Mouse (Mus musculus) heart, embryonic 10.5 days (tissue): ENCODE data around the gene Atp4b. TPM values are rescaled to one million over a fixed set of nuclear protein-coding genes. Genes with fewer than 3 reads are reported as not detected.
A peak's percentile ranks its signal among the peaks of the same experiment; 100 is the strongest.

ENCODE experiments used
- DNase-seq: peaks from one replicate; pipeline ENCODE4 v3.0.0-alpha.2; 2017; ENCODE audit warnings: low spot score
- H3K27ac ChIP-seq: fragments of 300-500 bp; sonication (generic); 2 replicates; pipeline ENCODE4 v1.5.1; 2016; ENCODE audit warnings: mild to moderate bottlenecking
- H3K27me3 ChIP-seq: fragments of 300-500 bp; sonication (generic); 2 replicates; pipeline ENCODE4 v1.6.1; 2016; ENCODE audit warnings: mild to moderate bottlenecking; ENCODE audit not compliant: poor library complexity, insufficient read depth, severe bottlenecking
- H3K36me3 ChIP-seq: fragments of 300-500 bp; sonication (generic); 2 replicates; pipeline ENCODE4 v1.6.1; 2016; ENCODE audit warnings: mild to moderate bottlenecking, moderate library complexity
- H3K4me1 ChIP-seq: fragments of 300-500 bp; sonication (generic); 2 replicates; pipeline ENCODE4 v1.6.1; 2016; ENCODE audit warnings: mild to moderate bottlenecking
- H3K4me3 ChIP-seq: fragments of 300-500 bp; sonication (generic); 2 replicates; pipeline ENCODE4 v1.5.1; 2016; ENCODE audit warnings: mild to moderate bottlenecking, moderate library complexity
- H3K9me3 ChIP-seq: fragments of 300-500 bp; sonication (generic); 2 replicates; pipeline ENCODE4 v1.6.1; 2016; ENCODE audit warnings: mild to moderate bottlenecking, moderate library complexity
- WGBS: fragments of 180-500 bp; shearing (Covaris S2); methylation state at CpG from one replicate; pipeline ENCODE4 v1.1.7; 2016; 5-methylcytosine and 5-hydroxymethylcytosine counted together
- polyA plus RNA-seq: library from polyadenylated mRNA; unstranded; fragments of >200 nt; fragmentation: Nextera tagmentation; extraction: Ambion mirVana; gene quantifications from 2 replicates; pipeline ENCODE4 v1.2.1, GENCODE M21; 2016

Gene Atp4b
- polyA plus RNA-seq, 1 experiment from 2014 or later: not detected

DNA sequence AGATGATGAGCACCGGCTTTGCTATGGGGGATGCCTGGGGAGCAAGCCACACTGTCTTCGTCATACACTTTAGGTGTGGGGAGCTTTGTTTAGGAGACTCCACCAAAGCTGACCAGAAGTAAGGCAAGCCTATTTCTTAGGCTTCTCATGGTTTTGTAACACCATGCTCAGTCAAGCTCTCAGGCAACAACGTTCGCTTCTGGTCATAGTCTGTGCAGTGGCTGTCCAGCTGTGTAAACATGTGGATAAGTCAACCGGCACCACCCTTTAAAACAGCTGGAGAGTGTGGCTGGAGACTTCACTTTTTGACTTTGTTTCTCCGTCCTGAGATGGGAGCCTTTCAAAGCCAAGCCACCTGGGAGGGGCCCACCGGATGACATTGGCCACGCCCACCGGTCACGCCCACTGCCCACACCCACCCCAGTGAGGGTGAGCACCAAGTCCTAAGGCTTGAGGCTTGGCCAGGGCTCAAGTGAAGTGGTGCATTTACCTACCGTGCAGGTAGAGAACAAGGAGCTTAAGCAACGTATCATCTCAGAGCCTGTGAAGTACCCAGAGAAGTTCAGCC lies 17.3 kb upstream of the Atp4b start:
- no peaks in the 10 kb centered on the region for H3K36me3 ChIP-seq
- no peaks in the 10 kb centered on the region for H3K4me1 ChIP-seq
- 52% methylated on average over 12 of the region's 12 CpGs for WGBS
- H3K4me3 ChIP-seq: no peak overlapping the region
- H3K9me3 ChIP-seq: no peaks in the 10 kb centered on the region
- peaks cover 4% of the 10 kb centered on the region; the same call in 1 of the 2 replicates for H3K27me3 ChIP-seq
- DNase-seq: no peak
- no peak overlapping the region for H3K27ac ChIP-seq

- Histone ChIP-seq H3K27me3 (peaks cover 4% of the 10 kb centered on the region; the same call in 1 of the 2 replicates), H3K36me3 (no peaks in the 10 kb centered on the region), H3K27ac (no peak overlapping the region), H3K4me1 (no peaks in the 10 kb centered on the region), H3K4me3 (no peak overlapping the region), H3K9me3 (no peaks in the 10 kb centered on the region)
- peak; percentile 83 for DNase-seq
- 63% methylated on average over 13 of the region's 13 CpGs for WGBS
Measured at GRCm38 (mm10) chr8:13412891-13413558, 16.4 kb upstream of the Atp4b start.

DNA sequence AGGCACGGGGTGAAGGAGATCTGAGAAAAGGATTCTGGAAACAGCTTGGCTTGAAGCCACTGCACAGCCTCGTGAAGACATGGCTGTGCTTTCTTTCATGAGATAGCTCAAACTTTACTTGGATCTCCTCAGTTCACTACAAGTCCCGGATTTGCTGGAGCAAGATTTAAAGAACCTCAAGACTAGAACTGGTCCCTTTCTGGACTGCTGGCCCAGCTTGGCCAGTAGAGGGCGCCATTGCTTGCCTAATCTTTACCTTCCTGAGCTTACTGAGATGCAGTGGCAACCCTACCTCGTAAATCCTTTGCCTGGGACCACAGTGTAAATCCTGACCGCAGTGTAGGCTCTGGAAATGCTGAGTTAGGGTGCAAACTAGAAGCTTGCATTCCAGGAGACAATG lies 15.0 kb upstream of the Atp4b start:
- WGBS: 31% methylated on average over 6 of the region's 6 CpGs
- no peak overlapping the region for H3K27ac ChIP-seq
- H3K36me3 ChIP-seq: no peaks in the 10 kb centered on the region
- no peaks in the 10 kb centered on the region for H3K4me1 ChIP-seq
- peak; percentile 82 for DNase-seq
- peaks cover 4% of the 10 kb centered on the region; the same call in 1 of the 2 replicates for H3K27me3 ChIP-seq
- H3K9me3 ChIP-seq: no peaks in the 10 kb centered on the region
- no peak overlapping the region for H3K4me3 ChIP-seq

- no peaks in the 10 kb centered on the region for H3K9me3 ChIP-seq
- 0 out of 2 replicates have a peak, but pooled peaks cover 2% of the 10 kb centered on the region for H3K36me3 ChIP-seq
- DNase-seq: no peak
- no peak overlapping the region for H3K4me3 ChIP-seq
- H3K4me1 ChIP-seq: no peaks in the 10 kb centered on the region
- WGBS: 87% methylated on average over 5 of the region's 5 CpGs
- H3K27ac ChIP-seq: no peak overlapping the region
- H3K27me3 ChIP-seq: no peaks in the 10 kb centered on the region
Measured at GRCm38 (mm10) chr8:13406011-13406410, 9.4 kb upstream of the Atp4b start.

GRCm38 (mm10) chr8:13404666-13405131 lies 8.1 kb upstream of the Atp4b start, which contains the start of gene Grk1:
Gene Grk1 (plus strand): TSS chr8:13405081.
- 83% methylated on average over 5 of the region's 5 CpGs for WGBS
- Histone ChIP-seq H3K27me3 (no peaks in the 10 kb centered on the region), H3K4me1 (no peaks in the 10 kb centered on the region), H3K27ac (no peak within 1 kb of the TSS), H3K4me3 (no peak within 1 kb of the TSS), H3K36me3 (0 out of 2 replicates have a peak, but pooled peaks cover 2% of the 10 kb centered on the region), H3K9me3 (no peaks in the 10 kb centered on the region)
- DNase-seq: no peak

DNA sequence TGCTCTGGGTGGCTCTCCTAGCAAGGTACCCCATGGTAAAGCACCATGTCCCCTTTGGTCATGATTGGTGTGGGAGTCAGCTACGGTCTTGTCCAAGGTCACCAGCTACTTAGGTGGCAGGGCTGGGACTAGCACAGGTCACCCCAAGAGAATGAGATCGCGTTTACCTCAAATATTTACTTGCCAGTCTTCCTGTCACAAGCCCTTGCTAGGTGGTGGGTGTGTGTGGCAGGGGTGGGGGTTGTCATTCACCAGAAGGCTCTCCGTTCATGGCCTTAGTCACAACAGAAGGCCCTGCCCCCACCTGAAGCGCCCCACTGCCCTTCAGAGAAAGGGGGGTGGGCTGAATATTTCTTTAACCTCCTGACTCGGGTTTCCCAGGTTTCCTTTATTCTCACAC lies 6.9 kb upstream of the Atp4b start:
- Histone ChIP-seq H3K27ac (no peak overlapping the region), H3K4me1 (no peaks in the 10 kb centered on the region), H3K36me3 (0 out of 2 replicates have a peak, but pooled peaks cover 2% of the 10 kb centered on the region), H3K4me3 (no peak overlapping the region), H3K9me3 (no peaks in the 10 kb centered on the region), H3K27me3 (no peaks in the 10 kb centered on the region)
- WGBS: 69% methylated on average over 6 of the region's 6 CpGs
- DNase-seq: no peak

DNA sequence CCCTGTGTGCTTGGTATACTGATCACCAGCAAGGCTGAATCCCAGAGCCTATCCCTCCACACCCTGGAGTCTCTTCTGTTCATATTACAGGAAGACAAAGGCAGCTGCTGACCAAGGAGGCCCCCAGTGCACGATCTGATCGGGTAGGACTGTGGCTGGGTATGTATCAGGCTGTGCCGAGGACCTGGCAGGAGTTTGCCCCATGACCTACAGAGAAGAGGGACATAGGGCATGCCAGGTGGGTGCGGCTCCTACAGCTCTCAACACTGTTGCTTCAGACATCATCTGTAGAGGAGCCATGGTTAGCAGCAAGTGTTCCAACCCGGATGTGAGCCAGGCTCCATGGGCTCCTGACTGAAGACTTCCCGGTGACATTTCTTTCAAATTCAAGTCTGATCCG lies 2.8 kb downstream of the Atp4b start:
- H3K4me1 ChIP-seq: no peaks in the 10 kb centered on the region
- H3K27ac ChIP-seq: no peak overlapping the region
- DNase-seq: no peak
- H3K9me3 ChIP-seq: no peaks in the 10 kb centered on the region
- no peaks in the 10 kb centered on the region for H3K27me3 ChIP-seq
- H3K36me3 ChIP-seq: no peaks in the 10 kb centered on the region
- H3K4me3 ChIP-seq: no peak overlapping the region
- WGBS: 84% methylated on average over 7 of the region's 7 CpGs

- Histone ChIP-seq H3K36me3 (no peaks in the 10 kb centered on the region), H3K4me1 (no peaks in the 10 kb centered on the region), H3K27ac (no peak overlapping the region), H3K9me3 (no peaks in the 10 kb centered on the region), H3K27me3 (no peaks in the 10 kb centered on the region), H3K4me3 (no peak overlapping the region)
- no peak for DNase-seq
- 80% methylated on average over 2 of the region's 2 CpGs for WGBS
Measured at GRCm38 (mm10) chr8:13388744-13389143, 7.9 kb downstream of the Atp4b start.

- Histone ChIP-seq H3K27ac (no peak overlapping the region), H3K27me3 (no peaks in the 10 kb centered on the region), H3K4me1 (no peaks in the 10 kb centered on the region), H3K4me3 (no peak overlapping the region), H3K9me3 (no peaks in the 10 kb centered on the region), H3K36me3 (no peaks in the 10 kb centered on the region)
- 80% methylated on average over 8 of the region's 8 CpGs for WGBS
- DNase-seq: no peak
Measured at GRCm38 (mm10) chr8:13387728-13388127, 8.9 kb downstream of the Atp4b start.

- Histone ChIP-seq H3K27me3 (no peaks in the 10 kb centered on the region), H3K27ac (no peak overlapping the region), H3K4me3 (no peak overlapping the region), H3K36me3 (no peaks in the 10 kb centered on the region), H3K4me1 (no peaks in the 10 kb centered on the region), H3K9me3 (no peaks in the 10 kb centered on the region)
- 77% methylated on average over 13 of the region's 13 CpGs for WGBS
- no peak for DNase-seq
Measured at GRCm38 (mm10) chr8:13386366-13386765, 10.3 kb downstream of the Atp4b start.

- no peak for DNase-seq
- Histone ChIP-seq H3K27me3 (no peaks in the 10 kb centered on the region), H3K36me3 (peaks cover 21% of the 10 kb centered on the region), H3K9me3 (no peaks in the 10 kb centered on the region), H3K4me1 (no peaks in the 10 kb centered on the region), H3K27ac (no peak overlapping the region), H3K4me3 (no peak overlapping the region)
- 95% methylated on average over 4 of the region's 4 CpGs for WGBS
Measured at GRCm38 (mm10) chr8:13382999-13383398, 13.6 kb downstream of the Atp4b start.

DNA sequence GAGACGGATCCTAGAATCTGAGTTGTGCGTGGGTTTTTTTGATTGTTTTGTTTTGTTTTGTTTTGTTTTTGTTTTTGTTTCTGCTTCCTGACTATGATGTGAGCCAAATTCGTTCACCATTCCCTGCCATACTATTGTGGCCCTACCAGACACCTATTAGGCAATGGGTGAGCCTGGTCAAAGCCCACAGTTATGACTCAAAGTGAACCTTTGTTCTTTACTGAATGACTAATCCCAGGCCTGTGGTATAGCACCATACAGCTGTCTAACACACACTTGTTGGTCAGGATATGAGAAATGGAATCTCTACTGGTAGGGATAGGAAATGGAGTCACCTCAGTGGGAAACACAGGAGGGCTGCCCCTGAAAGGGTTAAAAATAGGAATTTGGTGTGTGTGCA lies 14.1 kb downstream of the Atp4b start:
- H3K9me3 ChIP-seq: no peaks in the 10 kb centered on the region
- H3K4me3 ChIP-seq: no peak overlapping the region
- peaks cover 23% of the 10 kb centered on the region for H3K36me3 ChIP-seq
- WGBS: 87% methylated on average over 3 of the region's 3 CpGs
- no peak overlapping the region for H3K27ac ChIP-seq
- no peaks in the 10 kb centered on the region for H3K4me1 ChIP-seq
- H3K27me3 ChIP-seq: no peaks in the 10 kb centered on the region
- DNase-seq: no peak

DNA sequence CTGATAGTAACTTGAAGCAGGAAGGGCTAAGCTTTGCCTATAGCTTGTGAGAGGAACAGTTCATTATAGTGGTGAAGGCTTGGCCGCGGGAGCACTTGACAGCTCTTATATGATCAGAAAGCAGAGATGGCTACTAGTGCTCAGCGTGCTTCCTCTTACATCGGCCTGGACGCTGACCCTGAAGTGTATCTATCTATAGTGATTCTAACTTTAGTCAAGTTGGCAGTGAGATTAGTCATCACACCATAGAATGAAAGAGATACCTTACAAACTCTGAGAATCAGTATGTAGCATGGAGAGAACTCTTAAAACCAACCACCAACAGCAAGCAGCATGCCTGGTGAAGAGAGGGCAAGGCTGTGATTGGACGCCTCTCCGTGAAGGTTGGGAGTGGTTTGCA lies 15.0 kb downstream of the Atp4b start:
- 68% methylated on average over 7 of the region's 7 CpGs for WGBS
- H3K36me3 ChIP-seq: peaks cover 30% of the 10 kb centered on the region
- no peak overlapping the region for H3K4me3 ChIP-seq

More for the DNA sequence above, 15.0 kb downstream of the Atp4b start:
- no peak overlapping the region for H3K27ac ChIP-seq
- no peaks in the 10 kb centered on the region for H3K4me1 ChIP-seq
- no peak for DNase-seq
- H3K27me3 ChIP-seq: no peaks in the 10 kb centered on the region
- H3K9me3 ChIP-seq: no peaks in the 10 kb centered on the region
